Mouse (Mus musculus) frontal cortex, adult 2 months (tissue): ENCODE data around the gene Man2a2. TPM values are rescaled to one million over a fixed set of nuclear protein-coding genes. Genes with fewer than 3 reads are reported as not detected.

Experiments used
- DNase-seq, 2 experiments: peaks; one replicate each; pipeline ENCODE4 v3.0.0; 2022; ENCODE audit warnings: low spot score in 1 of 2; ENCODE audit errors: extremely low spot score in 1 of 2
- polyA plus RNA-seq: library from polyadenylated mRNA; depleted of rRNA; stranded (reverse); fragments of >200 nt; gene quantifications from 2 replicates; pipeline ENCODE4 v1.2.3, GENCODE M21; 2012; rRNA removed

Man2a2 gene
- polyA plus RNA-seq = 123 and 129 TPM in 2 replicates

DNA sequence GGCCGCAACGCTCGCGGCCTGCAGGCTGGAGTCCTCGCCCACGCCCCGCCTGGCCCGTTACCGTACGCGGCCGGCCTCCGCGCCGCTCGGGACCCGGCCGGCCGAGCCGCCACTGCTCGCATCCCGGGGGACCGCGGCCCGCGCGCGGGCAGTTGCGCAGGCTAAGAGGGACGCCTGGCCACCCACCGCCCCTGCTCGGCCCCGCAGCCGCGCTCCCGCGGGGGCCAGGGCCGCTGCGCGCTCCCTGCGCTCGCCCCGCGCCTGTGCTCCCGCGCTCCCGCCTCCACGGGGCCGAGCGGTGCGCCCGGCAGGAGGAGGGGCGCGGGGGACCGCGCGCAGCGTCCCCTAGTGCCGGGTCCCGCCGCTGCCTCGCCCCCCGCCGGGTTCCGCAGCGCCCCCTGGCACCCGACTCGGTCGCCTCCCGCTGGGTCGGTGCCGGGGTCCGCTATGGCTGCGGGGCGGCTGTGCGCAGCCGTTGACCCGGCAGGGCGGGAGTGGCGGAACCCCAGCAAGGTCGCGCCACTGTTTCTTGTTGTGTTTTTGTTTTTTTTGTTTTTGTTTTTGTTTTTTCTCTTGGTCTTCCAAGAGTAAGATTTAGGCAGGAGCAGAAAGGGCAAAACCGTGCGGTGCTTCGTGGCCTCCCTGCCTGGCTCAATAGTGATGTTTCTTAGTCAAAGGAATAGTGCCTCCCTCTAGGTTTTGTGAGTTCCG lies at the start of gene Man2a2:
Man2a2 (minus strand) TSS at position 335 of the 711 bp plus-strand sequence.
- DNase-seq = peak in 1 of 2 experiments; percentile 73

DNA sequence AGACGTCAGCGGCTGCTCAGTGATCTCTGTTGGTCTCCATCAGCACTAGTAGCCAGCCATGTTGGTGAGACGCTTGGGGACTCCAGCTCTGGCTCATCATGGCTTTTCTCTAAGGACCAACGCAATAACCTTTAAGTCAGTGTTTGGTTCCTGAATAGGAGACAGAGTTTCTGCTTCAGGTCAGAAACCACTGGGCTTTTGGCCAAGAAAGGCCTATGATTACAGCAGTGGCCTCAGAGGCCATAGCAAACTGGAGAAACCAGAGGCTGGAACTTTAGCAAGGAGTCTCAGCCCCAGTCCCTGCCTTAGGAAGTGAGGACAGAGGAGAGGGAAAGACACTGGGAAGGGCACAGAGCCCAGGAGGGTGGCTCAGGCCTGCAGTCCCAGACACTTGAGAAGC lies 49.4 kb upstream of the Man2a2 start:
- DNase-seq = no peak

DNA sequence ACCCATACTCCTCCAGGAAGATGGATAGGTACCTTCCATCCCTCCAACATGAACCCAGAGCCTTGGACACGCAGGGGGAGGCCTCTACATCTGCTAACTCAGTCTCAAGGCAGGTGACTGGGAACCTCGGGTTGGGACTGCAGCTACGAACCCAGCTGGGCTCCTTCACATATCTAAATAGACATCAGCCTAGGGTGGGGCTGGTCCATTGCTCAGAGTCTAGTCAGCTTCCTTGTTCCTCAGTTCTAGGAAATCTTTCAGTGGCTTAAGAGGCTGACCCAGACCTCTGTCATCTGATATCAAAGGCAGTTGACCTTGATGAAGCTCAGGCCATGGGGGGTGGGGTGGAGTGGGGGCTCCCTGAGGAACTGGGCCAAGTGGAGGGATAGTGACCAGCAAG lies 48.1 kb upstream of the Man2a2 start:
- no peak for DNase-seq

DNA sequence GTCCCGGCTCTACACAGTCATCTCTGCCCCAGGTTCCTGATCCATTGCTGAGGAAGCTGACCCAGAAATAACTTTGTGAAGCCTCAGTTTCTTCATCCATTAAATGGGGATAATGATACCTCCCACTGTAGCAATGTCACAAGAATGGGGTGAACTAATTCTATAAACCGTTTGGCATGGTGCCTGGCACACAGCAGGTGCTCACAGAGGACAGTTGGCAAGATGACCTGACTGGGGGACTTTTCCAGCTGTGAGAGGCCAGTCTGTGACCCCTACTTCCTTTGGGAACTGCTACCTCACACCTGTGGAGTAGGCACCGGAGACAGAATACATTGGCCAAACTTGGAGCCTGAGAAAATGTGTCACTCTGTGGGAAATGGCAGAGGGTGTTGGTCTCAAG lies 46.9 kb upstream of the Man2a2 start:
- DNase-seq = no peak

DNA sequence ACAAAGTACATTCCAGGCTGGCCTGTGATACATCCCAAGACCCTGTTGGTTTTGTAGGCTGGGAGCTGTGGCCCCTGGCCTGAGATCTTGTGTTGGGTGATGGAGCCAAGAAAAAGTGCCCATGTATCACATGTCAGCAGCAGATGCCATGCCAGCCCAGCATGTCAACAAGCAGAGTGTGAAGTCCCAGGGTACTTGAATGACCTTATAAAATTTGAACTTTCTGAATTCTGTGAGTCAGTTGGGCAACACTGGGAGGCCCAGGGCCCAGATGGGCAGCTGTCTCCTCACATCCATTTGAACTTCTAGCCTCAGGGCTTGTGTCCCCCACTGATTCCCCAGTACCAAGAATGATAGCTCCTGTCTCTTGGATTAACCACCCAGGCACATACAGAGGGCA lies 46.4 kb upstream of the Man2a2 start:
- DNase-seq = no peak

DNA sequence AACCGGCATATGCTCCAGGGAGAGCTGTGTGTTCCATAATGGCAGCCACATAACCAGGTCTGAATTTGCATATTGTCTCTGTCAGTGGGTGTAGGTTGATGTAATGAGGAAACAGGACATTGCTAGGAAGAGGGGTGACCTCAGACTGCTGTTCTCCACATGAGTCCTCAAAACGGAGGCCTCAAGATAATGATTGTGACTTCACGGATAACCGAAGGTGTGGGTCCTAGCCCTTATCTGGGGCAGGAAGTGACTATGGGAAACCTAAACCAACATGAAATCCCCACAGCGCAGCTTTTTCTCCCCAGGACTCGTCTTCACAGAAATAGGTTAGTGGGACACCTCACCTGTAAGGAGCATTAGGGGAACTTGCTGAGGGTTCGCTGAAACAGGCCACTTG lies 45.8 kb upstream of the Man2a2 start:
- DNase-seq = no peak

DNA sequence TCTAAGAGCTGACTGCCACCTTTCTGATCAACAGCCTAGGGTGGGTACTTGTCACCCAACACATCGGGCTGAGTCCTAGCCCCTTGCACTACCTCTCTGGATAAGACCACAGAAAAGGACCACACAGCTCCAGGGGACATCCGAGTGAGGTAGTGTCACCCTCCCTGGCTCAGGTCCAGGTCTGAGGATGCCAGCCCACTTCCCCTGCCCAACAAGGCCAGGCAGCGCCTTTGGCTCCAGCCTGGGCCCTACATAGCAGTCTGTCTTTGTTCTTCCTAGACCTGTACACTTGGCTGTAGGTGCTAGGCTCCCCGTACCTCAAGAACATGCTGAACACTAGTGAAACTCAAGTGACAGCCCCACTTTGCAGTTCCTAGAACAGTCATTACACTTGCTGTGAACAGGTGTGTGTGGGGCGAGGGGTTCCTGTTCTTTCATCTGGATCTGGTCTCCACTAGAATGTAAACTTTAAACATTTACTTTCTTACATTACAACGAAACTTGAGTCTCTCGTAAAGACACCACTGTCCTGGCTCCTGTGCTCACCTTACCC lies 43.2 kb upstream of the Man2a2 start:
- no peak for DNase-seq

DNA sequence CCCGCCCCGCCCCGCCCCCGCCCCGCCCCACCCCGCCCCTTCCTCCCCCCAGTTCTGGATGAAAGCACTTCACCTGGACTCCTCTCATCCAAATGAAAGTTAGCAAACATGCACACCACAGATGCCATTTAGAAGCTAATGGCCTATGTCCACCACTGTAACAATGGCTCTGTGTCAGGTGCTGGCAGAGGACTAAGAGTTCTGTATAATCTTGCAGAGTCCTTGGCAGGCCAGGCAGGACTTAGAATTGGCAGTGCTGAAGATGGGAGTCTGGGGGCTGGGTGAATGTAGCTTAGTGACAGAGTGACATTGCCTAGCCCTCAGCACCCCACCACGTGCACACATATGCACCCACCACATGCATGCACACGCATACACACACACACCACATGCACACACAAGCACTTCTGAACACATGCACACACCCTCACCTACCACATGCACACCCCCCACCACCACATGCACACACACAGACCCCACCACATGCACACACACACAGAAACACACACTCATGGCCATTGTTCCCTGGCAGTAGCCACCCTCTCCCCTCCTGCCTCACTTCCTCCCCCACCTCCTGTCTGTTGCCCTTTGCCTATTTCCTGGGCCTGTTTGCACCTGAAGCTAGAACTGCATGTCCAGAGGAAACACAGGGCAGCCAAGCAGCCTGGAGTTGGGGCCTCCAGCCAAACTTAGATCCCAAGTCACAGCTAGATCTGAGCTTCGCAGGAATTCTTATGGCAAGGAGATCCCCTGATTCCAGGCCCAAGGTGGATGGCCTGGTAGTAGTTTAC lies 42.5 kb upstream of the Man2a2 start:
- DNase-seq = no peak

DNA sequence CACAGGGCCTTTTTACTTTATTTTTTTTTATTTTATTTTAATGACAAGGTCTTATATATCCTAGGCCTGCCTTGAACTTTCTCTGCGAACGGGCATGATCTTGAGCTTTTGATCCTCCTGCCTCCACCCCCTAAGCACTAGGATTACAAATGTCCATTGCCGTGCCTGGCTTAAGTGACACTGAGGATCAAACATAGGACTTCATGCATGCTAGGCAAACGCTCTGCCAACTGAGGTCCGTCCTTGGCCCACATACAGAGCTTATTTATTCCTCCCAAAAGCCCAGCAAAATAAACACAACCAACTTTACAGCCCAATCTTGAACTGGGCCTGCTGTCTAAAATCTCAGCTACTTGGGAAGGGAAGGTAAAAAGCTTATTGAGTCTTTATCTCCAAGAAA lies 41.6 kb upstream of the Man2a2 start:
- DNase-seq = no peak

DNA sequence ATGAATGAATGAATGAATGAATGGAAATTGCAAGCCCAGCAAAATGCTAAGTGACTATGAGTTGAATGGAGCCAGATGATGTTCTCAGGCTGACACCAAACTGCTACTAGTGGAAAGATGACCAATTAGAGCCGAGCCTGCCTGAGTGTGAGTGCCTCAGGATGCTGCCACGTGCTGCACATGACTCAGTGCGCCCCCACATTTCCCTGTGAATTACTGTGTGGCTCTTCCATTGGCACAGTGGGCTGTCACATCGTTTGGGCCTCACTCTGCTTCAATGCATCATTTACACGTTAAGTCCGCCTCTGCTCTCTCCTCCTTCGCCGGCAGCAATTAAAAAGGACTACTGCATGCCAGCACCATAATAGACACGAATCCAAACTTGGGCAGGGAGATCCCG lies 41.1 kb upstream of the Man2a2 start:
- peak; percentile 77 to 87 for DNase-seq

DNA sequence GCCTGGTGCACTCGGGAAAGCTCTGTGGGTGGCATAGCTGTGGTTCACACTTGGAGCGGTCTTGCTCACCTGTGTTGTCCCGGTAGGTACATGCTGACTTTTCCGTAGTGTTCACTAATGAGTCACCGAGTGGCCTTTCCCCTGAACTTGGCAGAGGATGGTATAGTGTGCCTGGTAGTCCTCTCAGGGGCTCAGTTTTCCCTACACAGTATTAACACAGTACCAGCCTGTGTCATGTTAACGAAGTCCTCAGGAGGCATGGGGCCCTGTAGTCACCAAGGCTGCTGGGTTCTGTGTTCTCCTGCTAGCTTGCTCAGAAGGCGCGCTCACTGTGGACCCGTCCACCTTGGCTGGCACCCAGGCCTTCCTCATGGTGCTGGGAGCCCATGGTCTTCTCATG lies 39.2 kb upstream of the Man2a2 start:
- DNase-seq = no peak

DNA sequence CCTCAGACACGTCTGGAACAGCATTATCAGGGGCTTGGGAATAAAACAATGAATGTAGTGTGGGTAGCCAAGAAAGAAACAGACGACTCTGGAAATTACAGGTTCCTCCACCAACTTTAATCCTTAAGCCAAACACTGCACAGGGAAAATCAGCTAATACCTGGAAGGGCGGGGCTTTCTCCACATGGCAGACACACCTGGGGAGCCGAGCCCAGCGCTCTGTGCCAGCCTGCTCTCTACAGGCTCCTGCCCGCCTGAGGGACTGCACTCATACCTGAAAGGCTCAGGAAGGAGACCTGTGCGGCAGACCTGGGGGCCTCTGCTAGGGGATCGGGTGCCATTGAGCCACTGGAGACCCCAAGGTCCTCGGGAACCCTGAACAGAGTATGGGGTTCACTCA lies 36.5 kb upstream of the Man2a2 start:
- no peak for DNase-seq

DNA sequence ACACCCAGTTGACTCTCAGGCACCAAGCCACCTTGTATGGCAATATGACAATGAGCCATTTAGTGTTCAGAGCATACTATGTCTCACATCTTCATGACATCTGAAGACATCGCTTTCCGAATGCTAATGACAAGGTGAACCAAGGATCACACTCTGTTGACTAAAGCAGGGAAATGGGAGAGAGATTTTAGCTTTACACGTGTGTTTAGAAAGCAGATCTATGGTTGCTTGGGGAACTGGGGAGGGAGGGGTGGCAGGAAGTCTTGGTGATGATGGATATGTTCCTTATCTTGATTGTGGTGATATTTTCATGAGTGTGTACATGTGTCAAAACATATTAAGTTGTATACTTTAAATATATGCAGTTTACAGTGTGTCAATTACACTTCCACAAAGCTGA lies 35.0 kb upstream of the Man2a2 start:
- no peak for DNase-seq

DNA sequence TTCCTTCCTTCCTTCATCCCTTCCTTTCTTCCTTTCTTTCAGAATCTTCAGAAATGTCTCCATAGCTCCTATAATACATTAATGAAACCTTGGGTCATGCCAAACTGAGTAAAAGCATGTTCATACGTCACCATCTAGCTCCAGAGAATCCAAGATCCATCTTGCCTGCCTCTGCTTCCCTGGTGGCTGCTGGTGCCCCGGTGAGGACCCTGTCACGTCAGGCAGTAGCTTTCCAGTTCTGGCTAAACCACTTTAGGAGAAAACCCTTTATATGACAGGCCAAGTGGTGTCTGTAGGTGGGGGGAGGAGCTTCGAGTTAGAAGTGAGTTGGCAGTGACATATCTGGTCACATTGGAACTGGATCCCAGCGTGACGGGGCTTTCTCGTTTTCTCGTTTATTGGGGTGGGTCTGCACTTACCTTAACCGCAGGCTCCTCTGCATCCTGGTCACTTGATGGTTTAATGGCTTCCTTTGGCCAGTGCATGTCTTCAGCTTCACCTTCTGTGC lies 34.1 kb upstream of the Man2a2 start, which contains the start of gene Furin:
Furin (minus strand) TSS at position 249 of the 508 bp plus-strand sequence.
- DNase-seq = no peak

DNA sequence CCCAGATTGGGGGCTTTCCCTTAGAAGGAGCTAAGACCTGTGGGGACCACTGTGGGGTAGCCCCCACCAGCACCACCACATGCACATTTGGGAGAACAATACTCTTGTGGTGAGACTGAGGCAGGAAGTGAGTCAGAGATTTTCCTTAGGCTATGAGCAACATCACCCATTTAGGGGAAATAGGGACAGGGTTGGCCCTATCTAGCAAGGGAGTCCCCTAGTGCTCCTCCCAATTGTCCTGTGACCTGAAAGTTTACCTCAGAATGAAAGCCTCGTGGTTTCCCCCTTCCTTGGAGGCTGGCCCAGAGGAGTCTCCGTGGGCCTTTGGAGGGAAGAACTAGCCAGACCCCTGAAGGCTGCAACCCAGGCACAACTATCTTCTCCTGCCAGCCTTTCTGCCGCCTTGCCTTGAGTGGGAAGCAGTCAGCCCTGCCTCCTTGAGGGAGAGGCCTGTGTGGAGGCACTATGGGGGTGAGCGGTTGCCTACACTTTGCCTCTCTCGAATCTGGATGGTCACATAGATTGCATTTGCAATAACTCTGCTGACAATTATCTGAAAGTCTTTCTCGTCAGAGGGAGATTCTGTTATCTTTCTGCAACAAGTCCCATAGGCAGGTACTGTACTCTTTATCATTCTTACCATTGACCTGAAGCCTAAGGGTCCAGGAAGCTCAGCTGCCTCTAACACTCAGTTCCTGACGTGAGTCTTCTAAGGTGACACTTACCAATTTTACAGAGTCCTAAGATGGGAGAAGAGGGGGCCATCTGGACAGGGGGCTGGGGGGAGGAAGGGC lies 33.1 kb upstream of the Man2a2 start:
- no peak for DNase-seq

DNA sequence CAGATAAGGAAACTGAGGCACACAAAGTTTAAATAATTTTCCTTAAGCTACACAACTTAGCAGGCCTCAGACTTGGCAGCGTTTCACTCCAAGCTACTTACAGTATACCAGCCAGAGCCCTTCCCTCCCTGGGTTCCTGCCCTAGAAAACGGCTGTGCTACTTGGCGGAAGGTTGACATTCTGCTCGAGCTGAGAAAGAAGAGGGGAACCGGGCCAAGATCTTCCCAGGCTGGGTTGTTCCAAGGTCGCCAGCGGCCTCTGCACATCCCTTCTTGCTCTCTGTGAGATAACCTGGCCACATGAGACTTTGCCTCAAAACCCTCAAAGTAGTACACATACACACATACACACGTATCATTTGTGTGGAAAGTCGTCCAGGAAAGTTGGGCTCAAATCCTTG lies 32.4 kb upstream of the Man2a2 start:
- DNase-seq = peak in 1 of 2 experiments; percentile 64

DNA sequence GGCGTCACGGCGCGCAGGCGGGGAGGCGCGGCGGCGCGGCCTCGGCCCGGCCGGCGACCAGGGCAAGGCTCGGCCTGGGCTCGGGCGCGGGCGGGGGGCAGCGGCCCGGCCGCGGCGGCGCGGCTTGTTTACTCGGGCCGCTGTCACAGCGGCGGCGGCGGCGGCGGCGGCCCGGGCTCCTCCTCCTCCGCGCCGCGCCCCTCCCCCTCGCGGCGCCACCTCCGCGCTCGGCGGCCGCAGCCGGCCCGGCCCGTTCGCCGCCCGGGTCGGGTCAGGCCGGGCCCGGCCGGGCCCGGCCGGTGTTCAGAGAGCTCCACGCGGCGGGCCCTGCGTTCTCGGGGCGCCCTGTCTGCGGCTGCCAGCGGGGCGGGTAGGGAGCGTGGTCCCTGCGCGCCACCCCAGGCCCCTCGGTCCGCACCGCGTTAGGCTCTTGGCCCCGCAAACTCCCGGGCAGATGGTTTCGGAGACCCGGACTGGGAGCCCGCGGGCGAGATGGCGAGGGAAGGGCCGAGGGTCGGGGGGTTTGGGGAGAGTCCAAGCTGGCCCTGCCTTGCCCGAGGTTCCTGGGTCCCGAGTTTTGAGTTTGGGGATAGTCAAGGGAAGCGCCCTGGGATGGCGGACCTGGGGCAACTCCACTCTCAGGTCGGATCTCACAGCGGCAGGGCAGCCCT lies 31.6 kb upstream of the Man2a2 start:
- peak in 1 of 2 experiments; percentile 31 for DNase-seq

DNA sequence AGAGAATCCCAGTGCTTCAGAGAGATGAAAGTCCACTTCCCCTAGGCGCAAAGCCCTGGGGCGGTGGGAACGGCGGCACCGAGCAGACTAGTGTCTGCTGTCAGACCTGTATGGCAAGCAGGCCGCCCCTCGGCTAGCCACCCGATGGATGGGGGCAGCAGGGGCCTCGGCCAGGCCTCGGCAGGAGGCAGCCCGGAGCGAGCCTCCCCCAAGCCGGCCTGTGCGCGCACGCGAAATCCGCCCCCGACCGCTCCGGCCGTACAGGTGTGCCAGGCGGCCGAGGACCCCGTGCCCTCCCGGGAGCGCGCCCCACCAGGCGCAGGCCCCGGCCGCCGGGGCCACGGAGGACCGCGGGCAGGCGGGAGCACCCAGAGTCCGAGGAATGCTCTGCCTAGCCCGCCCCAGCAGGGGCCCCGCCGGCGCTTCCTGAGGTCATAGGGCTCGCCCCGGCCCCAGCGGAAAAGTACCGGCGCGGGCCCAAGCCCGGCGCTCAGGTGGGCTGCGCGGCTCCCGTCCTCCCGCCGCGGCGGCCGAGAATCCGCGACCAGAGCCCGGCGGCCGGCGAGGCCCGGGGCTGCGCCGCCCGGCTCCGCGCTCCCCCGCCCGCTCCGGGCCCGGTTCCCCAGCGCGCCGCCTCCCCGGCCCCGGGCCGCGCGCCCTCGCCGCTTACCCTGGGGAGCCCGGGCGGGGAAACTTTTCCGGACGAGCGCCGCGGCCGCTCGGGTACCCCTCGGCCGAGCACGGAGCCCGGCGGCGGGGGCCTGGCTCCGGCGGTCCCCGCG lies 30.9 kb upstream of the Man2a2 start:
- no peak for DNase-seq
